Mouse (Mus musculus) neutrophil, adult 65 days (primary cell): ENCODE results near the gene Zgpat. TPM values are rescaled to one million over a fixed set of nuclear protein-coding genes. Genes with fewer than 3 reads are reported as not detected.

ENCODE experiments used
- total RNA-seq: library from RNA; stranded (reverse); gene quantifications from 2 replicates; pipeline ENCODE4 v1.2.4, GENCODE M21; 2023

Zgpat gene
- total RNA-seq, result 25.9 and 36.3 TPM in 2 replicates

GRCm38 (mm10) chr2:181364860-181365596, at the start of gene Zgpat, which contains the start of gene Arfrp1:
Gene Zgpat (plus strand): TSS chr2:181364928.
Gene Arfrp1 (minus strand): TSS chr2:181365404.

GRCm38 (mm10) chr2:181319248-181320102, 45.3 kb upstream of the Zgpat start, which contains the start of gene Rtel1:
Gene Rtel1 (plus strand): TSS chr2:181319739.

GRCm38 (mm10) chr2:181379778-181380177, 15.1 kb downstream of the Zgpat start, which contains the start of gene Lime1:
Gene Lime1 (plus strand): TSS chr2:181380078.

Other genes starting within 250 kb of the Zgpat start
- gene Kcnq2, start 229.6 kb upstream of the Zgpat start, total RNA-seq, result not detected in 2 replicates
- gene Eef1a2, start 207.9 kb upstream of the Zgpat start, total RNA-seq, result not detected in 2 replicates
- 13.1 and 14.7 TPM in 2 replicates for gene Ppdpf, start 177.7 kb upstream of the Zgpat start, total RNA-seq
- not detected in 2 replicates for gene Ptk6, start 162.1 kb upstream of the Zgpat start, total RNA-seq
- not detected in 2 replicates for gene Srms, start 151.7 kb upstream of the Zgpat start, total RNA-seq
- not detected in 2 replicates for gene Fndc11, start 144.9 kb upstream of the Zgpat start, total RNA-seq
- gene Helz2, start 122.9 kb upstream of the Zgpat start, total RNA-seq, result 73.0 and 86.4 TPM in 2 replicates
- 30.6 and 50.4 TPM in 2 replicates for gene Gmeb2, start 76.9 kb upstream of the Zgpat start, total RNA-seq
- gene Stmn3, start 50.4 kb upstream of the Zgpat start, total RNA-seq, result not detected in 2 replicates
- 29.6 and 34.9 TPM in 2 replicates for gene Rtel1, start 45.2 kb upstream of the Zgpat start, total RNA-seq
- 35.7 and 48.5 TPM in 2 replicates for gene Arfrp1, start 476 bp downstream of the Zgpat start, total RNA-seq
- gene Lime1, start 15.2 kb downstream of the Zgpat start, total RNA-seq, result 29.8 and 32.7 TPM in 2 replicates
- gene Zbtb46, start 94.5 kb downstream of the Zgpat start, total RNA-seq, result 0.22 and 0.48 TPM in 2 replicates
- gene Abhd16b, start 128.3 kb downstream of the Zgpat start, total RNA-seq, result not detected in 2 replicates
- 64.4 and 94.3 TPM in 2 replicates for gene Tpd52l2, start 132.2 kb downstream of the Zgpat start, total RNA-seq
- gene Dnajc5, start 155.6 kb downstream of the Zgpat start, total RNA-seq, result 132 and 159 TPM in 2 replicates
- gene Uckl1, start 220.0 kb downstream of the Zgpat start, total RNA-seq, result 77.5 and 81.8 TPM in 2 replicates
- gene Prpf6, start 226.9 kb downstream of the Zgpat start, total RNA-seq, result 32.6 and 38.4 TPM in 2 replicates
- gene Zfp512b, start 227.9 kb downstream of the Zgpat start, total RNA-seq, result 9.1 and 14.6 TPM in 2 replicates
- gene Samd10, start 234.3 kb downstream of the Zgpat start, total RNA-seq, result 7.9 and 9.4 TPM in 2 replicates